Mouse (Mus musculus): Measurements from ENCODE around the gene Etnk2.

Etnk2 gene

DNA sequence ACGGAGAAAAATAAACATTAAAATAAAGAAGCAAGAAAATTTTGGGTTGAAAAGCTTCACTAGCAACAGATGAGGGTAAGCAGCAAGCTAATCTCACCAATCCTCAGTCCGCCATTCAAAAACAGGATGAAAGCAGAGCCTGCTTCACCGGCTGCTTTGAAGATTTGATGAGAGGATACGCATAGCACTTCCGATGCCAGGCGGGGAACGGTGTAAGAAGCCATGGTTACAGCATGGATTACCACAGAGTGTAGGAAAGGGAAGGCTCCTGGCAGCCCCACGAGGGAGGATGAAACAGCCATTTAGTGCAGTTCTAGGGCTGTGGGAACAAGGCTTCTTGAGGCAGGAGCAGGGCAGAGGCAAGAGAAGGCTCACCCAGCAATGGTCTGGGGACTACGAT lies 11.6 kb upstream of the Etnk2 start:
- no peak for DNase-seq (ENCODE audit: low spot score in 2 of 2)

DNA sequence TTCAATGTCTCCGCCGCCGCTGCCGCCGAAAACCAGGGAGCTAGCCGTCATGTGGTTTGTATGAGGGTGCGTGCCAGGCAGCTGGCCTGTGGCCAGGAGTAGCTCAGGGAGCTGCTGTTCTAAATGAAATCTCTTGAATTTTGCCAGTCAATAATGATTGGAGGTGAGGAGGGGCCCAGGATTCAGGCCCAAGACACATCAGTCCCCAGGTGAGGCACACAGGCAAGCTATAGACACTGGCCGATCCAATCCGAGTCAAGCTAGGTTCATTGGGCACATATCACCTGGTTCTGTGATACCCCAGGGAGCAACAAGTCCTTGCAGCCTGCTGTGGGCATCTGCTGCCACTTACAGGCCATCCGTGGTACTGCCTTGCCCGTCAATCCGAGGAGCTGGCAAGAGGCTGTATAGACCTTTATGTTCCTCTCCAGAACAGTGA lies 10.0 kb upstream of the Etnk2 start:
- peak in 1 of 2 experiments; percentile 90 for DNase-seq (ENCODE audit: low spot score in 2 of 2)

DNA sequence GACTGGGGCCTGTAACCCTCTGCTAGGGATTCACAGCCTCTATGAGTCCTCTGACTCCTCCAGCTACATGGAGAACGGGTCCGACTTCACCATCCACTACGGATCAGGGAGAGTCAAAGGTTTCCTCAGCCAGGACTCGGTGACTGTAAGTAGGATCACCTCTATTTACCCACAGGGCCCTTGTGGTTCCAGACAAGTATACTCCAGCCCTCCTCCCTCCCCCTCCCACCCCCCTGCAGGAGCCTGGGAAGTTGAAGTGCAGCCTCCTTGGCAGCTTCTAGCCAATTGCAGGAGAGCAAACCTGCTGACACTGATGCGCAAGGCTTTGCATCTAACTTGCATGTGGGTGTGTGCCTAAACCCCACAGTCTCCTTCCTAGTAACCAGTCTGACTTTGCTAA lies 7.9 kb upstream of the Etnk2 start:
- DNase-seq (ENCODE audit: low spot score in 2 of 2) = no peak

DNA sequence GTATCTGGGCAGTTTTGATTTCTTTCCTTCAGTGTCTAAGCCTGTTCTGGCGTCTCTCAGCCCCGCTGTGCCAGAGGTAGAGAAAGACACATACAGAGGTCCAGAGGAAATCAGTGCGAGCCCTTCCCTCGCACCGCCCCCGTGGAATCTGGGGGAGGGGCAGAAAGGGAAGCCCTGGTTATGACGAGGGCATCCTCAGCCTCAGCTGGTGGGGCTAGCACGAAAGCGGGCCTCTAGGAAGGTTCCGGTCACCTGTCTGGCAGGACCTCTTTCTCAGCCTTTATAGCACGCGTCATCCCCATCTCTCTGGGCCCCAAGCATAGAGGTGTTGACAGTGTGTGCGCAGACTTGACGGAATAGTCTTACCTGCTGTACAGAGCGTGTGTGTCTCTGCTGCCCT lies 7.5 kb upstream of the Etnk2 start:
- no peak for DNase-seq (ENCODE audit: low spot score in 2 of 2)

DNA sequence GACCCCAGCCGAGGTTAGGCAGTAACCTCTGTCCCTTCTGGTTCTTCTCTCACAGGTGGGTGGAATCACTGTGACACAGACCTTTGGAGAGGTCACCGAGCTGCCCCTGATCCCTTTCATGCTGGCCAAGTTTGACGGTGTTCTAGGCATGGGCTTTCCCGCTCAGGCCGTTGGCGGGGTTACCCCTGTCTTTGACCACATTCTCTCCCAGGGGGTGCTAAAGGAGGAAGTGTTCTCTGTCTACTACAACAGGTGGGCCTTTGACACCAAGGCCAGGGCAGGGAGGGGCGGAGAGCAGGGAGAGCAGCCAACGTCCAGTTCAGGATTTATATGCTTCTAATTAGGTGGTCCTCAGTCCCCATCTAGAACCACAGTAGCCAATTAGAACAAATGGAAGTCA lies 7.0 kb upstream of the Etnk2 start:
- DNase-seq (ENCODE audit: low spot score in 2 of 2) = no peak

DNA sequence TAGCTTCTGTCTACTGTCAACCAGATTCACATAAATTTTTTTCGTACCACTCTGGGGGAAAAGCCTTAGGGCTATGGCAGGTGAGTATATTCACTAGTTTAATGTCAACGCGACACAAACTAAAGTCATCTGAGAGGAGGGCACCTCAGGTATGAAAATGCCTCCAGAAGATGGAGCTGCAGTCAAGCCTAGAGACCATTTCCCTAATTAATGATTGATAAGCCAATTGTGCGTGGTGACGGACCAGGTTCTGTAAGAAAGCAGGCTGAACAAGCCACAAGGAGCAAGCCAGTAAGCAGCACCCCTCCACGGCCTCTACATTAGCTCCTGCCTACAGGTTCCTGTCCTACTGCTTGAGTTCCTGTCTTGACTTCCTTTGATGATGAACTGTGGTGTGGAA lies 2.4 kb upstream of the Etnk2 start:
- no peak for DNase-seq (ENCODE audit: low spot score in 2 of 2)

DNA sequence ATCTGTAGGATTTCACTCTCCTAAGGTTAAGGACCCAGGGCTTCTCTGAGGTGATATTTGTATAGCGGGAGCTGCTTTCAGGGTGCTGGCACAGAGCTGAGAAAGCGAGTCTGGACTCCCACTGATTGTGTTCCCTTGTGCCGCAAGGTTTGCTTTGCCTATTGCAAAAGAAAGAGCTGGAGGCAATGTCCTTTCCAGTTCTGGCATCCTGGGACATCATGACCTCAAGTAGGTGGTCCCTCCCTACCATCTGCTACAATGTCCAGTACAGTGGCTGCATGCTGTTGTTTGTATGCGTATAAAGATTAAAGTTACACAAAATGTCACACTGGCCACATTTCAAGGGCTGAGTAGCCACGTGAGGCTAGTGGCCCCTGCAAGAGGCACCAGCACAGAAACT lies 1.3 kb upstream of the Etnk2 start:
- DNase-seq (ENCODE audit: low spot score in 2 of 2) = no peak

DNA sequence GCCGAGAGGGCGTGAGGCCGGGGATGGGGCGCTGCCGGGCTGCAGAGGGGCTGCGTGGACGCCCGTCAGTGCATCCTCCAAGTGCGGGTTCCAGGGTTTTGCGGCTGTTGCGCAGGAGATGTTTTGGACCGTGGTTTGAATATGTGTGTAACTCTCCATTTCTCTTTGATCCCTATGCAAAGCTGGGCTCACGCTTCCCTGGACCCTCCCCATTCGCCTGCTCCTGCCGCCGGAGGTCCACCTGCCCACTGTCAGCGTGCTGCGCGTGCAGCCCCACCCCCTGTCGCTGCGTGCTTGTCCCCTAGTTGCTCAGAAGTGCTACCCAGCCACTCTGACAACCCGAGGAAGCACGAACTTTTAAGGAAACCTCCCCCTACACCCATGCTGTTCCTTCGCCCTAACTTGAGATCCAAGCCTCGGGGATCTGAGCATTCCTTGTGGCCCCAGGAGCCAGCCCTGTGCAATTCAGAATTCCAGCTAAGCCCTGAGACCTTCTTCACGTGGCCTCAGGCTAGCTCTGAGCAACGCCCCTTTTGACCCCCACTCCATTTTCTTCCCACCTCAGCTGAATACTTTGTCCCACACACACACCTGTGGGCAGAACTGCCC lies 754 bp downstream of the Etnk2 start:
- no peak for DNase-seq (ENCODE audit: low spot score in 2 of 2)

DNA sequence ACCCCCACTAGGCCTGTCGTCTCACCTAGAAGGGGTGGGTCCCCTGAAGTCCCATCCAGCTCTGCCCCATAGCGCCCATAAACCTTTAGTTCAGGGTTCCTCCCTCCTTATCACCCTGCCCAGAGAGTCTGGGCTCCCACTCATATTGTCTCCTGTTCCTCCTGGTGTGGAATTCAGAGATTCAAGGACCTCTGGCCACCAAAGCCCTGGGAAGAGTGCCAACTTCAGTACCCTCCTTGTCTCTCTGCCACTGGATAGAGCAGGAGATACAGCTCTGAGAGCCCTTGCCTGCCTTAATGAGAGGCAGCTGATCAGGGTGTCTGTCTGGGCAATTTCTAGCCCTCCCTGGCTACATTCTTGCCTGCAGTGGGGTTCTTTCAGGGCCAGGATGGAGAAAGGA lies 1.5 kb downstream of the Etnk2 start:
- DNase-seq (ENCODE audit: low spot score in 2 of 2) = no peak

DNA sequence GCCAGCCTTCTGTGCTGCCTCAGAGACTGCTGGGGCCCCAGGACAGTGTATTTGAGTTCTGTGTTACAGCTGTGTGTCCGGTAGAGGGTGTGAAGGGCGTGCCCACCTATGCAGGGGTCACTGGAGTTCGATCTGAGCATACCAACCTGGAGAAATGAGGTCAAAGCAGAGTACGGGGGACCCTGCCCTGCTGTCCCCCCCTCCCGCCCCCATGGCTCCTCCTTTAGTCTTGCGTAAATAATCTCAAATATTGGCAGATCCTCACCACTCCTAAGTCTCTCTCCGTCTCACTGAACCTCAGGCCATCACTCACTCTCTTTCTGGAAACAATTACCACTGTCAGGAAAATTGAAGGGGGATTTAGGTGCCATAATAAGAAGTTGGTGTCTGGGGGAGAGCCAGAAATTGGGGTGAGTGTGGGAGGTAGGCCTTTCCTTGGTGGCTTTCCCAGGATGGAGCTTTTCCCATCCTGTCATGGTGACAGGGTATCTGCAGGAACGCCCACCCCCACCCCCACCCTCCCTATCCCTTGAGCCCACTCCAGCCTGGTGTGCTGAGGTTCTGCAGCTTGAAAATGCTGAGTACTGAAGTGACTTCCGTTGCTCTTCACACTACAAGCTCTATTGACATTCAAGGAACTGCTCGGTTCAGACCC lies 3.7 kb downstream of the Etnk2 start:
- peak in 1 of 2 experiments; percentile 55 for DNase-seq (ENCODE audit: low spot score in 2 of 2)

DNA sequence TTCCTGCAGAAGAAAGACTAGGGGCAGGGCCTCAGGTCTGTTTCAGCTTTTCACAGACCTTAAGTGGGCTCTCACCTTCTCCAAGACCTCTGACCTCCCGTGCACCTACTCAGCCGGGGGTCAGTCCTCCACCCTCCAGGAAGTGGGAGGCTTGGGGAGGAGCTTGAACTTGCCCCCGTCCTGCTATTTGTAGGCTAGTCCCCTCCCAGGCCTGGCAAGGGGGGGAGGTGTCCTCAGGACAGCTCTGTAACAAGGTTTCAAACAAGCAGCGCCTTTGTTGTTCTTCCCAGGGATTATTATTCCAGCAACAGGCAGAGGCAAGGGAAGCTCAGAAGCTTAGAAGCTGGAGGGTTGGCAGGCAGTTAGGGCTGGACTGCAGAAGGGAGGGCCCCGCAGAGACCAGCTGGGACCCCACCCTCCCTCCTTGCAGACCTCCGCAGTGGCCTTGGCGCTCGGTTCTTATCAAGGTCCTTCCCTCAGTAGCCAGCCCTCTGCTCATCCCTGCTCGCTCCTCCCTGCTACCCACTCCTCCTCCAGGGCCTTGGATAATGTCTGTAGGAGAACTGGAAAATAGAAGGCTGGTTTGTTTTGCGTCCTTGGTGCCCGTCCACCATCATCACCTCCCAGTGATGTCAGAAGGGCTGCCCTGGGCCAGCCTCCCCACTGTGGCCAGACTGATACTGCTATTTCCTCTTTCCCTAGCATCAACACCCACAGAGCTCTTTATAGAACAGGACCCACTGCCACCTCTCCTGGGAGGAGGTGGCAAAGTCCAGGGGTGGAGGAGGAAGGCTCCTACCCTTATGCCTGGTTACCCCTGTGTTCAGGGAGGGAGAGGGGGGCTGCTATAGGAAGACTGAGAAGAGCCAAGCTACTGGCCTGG lies 4.5 kb downstream of the Etnk2 start:
- DNase-seq (ENCODE audit: low spot score in 2 of 2) = no peak

DNA sequence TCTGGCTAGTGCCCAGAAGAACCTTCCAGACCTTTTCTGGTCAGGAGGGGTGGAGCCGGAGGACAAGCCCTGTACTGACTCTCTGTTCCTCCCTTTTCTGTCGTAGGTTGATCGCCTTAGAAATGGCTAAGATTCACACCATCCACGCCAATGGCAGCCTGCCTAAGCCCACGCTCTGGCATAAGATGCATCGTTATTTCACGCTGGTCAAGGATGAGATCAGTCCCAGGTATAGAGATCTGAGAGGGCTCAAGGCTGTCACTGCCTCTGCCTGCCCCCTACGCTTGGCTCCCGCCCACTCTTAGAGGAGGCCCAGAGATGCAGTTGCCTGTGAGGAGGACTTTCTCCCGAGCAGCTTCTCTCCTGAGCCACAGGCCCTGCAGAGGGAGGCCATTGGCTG lies 5.3 kb downstream of the Etnk2 start:
- peak in 1 of 2 experiments; percentile 83 for DNase-seq (ENCODE audit: low spot score in 2 of 2)

DNA sequence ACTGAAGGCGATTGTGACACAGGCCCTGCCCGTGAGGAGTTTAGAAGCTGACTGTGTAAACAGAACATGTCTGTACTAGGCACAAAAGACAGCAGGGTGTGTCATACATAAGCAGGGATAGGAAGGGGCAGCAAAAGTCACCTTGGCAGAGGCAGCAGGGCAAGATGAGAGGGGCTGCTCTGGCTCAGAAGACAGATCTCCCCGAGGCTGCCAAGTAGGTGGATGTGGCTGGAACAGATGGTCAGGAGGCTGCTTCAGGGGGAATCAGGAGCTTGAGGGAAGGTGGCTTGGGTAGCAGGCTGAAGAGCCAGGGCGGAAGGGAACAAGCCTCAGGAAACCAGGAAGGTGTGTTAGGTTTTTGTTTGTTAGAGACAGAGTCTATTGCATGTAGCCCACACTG lies 7.0 kb downstream of the Etnk2 start:
- DNase-seq (ENCODE audit: low spot score in 2 of 2) = no peak

DNA sequence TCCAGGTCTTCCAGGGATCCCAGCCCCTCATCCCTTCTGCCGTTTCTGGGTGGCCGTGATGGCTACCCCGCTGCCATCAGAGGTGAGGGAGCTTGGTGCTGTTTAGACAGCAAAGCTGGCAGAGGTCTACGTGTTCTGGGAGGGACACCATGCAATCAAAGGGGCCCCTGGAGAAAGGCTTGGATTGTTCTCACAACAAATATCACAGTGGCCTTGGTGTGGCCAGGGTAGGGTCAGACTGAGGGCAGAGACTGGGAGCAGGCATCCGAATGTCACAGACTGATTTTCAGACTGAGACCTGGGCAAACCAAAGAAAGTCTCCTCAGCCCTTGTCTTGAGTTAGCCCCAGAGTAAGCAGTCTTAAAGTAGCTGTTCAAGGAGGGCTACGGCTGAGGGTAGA lies 8.1 kb downstream of the Etnk2 start:
- DNase-seq (ENCODE audit: low spot score in 2 of 2) = no peak

DNA sequence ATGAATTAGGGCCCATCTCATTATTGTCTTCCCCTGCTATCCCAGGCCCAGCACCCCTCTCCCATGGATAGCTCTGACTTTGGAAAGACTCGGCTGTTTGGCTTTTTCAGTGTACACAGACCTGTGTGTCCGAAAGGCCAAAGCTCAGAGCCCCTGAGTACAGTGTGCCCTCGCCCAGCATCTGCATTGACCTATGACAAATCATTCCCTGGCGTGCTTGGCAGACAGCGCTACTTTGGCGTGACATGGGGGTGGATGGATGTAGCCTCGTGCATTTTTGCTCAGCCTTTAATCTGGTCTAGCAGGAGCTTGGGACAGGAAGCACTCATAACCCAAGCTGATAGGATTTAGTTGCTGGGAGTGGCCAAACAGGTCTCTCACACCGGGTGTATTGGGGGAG lies 8.7 kb downstream of the Etnk2 start:
- DNase-seq (ENCODE audit: low spot score in 2 of 2) = no peak

DNA sequence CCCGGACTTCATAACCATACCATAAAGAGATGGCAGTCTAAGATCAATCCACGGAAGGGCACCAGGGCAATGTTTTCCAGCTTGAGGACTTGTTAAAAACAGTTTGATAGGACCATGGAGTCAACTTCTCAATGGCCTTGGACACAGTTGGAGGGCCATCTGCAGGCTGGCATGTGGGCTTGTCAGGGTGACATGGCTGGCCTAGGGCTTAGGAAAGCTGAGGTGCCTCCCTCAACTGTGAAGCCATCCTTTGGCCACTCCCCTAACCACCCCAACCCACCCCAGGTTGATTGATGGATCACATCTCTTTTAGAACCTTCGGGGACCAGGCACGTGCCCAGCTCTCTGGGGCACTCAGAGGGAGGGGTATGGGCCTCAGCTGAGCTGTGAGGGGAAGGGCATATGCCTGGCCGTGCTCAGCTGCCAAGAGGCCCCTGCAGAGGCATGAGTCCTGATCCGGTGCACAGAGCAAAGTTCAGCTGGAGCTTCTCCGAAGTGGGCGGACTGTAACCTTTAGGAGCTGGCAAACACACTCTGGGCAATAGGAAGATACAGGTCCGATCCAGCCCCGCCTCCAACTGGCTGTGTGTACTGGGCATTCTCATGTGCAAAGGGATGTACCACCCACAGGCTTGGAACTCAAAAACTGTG lies 12.4 kb downstream of the Etnk2 start:
- no peak for DNase-seq (ENCODE audit: low spot score in 2 of 2)

DNA sequence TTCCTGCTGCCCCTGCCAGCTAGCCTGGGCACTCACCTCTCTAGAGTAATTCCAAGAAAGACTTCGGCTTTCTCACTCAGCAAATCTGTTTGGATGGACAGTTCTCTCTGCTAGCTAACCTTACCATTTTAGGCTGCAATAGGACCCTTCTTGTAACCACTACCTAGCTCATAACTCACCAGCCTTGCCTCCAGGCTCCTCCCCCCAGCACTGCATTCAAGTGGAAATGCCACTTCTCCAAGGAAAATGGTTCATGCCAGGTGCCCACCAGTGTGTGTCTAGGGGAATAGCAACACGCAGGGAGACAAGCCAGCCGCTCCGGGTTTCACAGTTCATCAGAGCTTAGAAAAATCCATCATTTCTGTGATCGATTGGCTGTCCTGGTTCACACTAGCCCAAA lies 14.2 kb downstream of the Etnk2 start:
- DNase-seq (ENCODE audit: low spot score in 2 of 2) = no peak

DNA sequence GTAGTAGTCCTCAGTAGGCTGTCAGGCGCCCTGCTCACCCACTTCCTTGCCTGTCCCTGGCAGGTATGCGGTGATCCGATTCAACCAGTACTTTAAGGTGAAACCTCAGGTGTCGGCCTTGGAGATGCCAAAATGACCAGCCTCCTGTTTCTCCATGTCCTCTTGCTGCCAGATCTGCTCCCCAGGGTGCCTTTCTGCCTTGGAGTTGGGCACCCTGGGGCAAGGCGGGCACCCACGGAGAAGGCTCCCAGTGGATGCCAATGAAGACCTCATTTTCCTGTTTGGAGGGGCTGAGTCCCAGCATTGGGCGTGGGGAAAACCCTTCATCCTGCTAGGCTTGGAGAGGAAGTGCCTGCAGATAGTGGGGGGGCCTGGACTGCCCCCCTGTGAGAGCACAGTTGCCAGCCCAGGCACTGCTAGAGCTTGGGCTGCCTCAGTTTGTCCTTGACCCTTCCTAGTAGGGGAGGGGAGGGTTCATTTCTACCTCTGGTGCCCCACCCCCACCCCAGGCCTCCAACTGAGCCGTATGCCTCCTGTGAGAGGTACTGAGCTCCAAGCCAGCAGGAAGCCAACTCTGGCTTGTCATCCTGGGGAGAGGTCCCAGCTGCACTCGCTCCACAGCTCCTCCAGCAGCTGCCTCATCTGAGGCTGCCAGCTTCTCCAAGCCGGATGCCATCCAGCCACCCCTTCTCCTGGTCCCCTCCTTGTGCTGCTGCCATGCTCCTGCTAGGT lies 16.0 kb downstream of the Etnk2 start:
- no peak for DNase-seq (ENCODE audit: low spot score in 2 of 2)

DNA sequence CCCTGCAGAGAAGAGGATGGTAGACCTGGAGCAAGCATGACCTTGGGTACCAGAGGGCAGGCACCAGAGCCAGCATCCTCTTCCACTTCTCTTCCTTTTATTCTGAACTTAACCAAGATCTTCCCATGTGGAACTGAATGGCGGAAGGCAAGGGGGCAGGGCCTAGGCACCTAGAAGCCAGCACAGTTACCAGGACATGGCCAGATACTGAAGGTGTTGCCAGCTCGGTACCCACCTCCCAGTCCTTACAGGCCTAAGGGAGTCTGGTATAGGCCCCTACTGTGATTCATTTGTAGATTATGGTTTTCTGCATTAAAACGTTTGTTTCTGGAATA lies 16.6 kb downstream of the Etnk2 start:
- DNase-seq (ENCODE audit: low spot score in 2 of 2) = no peak

DNA sequence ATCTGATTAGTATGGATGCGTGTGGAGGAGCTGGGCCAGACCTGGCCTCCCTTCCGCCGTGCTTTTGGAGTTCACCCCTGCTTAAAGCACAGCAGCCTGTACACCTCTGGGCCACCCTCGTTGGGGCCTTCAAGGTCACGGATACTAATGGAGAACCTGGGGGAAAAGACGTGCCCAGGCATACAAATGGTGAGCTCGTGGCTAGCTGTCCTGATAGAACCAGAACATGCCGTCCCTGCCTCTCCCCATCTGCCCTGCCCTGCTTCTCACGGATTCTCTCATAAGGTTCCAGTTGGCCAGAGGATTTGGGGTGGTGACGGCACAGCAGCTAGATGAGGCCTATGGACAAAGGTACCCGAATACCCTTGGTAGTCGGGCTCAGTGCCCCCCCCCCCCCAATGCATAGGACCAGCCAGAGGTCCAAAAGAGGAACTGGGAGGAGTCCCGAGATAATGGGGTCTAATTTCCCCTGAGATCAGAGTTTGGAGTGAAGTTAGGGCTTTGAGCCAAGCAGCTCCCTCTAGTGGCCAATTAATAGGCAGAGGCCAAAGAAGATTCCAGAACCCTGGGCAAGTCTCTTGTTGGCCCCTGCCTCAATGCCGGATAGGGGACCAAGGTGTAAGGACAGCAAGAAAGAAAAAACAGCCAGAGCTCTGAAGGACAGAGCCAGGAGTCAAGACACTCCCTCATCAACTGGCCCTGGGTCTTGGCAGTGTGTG lies 17.1 kb downstream of the Etnk2 start:
- DNase-seq (ENCODE audit: low spot score in 2 of 2) = no peak

DNA sequence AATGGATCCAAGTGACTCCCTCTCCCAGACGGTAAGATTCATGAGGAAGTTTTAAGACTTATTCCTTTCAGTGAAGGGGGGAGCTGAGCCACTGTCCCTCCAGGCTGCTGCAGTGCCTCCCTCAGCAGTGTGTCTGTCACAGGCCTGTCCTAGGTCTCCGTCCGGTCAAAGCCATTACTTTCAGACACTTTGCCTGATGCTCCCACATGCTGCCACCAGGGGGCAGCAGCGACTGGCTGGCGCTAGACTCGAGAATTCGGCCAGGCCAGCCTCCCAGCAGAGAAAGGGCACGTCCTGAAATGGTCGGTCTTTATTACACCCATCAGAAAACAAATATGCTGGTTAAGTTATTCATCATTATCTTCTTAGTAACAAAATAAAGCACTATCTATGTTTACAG lies 18.6 kb downstream of the Etnk2 start:
- DNase-seq (ENCODE audit: low spot score in 2 of 2) = no peak
